Mouse (Mus musculus): Measurements from ENCODE around the gene Asb2.

GRCm38 (mm10) chr12:103347406-103347805 is 8.4 kb downstream of the Asb2 start:
- TF ChIP-seq CTCF (IDR thresholded peaks at IDR 0.05; ENCODE audit: control insufficient read depth, insufficient read depth, insufficient replicate concordance, low read depth, low read length) = no peak
- no peak for TF ChIP-seq POLR2A (IDR thresholded peaks at IDR 0.05; ENCODE audit: control insufficient read depth, low read depth, low read length)
